Mouse (Mus musculus): Measurements from ENCODE around the gene A930017K11Rik. TPM values are rescaled to one million over a fixed set of nuclear protein-coding genes. Genes with fewer than 3 reads are reported as not detected.

The A930017K11Rik gene
- total and polyA plus RNA-seq, 3 experiments, result not detected

DNA sequence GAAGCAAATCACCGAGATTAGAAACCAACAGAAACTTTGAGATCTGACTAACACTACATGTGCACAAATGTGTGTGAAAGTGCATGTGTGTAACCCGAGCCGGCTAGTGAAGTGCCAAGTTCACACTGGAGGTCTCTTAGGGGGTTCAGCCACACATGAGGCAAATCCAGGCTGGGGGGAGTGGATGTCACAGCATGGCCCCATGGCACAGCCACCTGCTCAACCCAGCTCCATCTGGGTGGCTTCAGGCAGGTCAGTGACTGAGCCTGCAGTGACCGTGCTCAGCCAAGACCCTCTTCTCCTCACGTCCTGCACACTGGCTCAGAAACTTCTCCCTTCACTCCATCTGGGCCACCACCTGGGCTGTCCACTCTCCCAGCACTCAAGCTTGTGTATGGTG is 2.4 kb downstream of the A930017K11Rik start:
- Histone ChIP-seq H3K79me2 (replicated peaks; ENCODE audit: control insufficient read depth, extremely low read depth, insufficient read depth, poor library complexity, severe bottlenecking) (no peaks in the 10 kb centered on the region), H3K9me3 (replicated peaks; ENCODE audit: low read length) (no peaks in the 10 kb centered on the region), H3K4me2 (ENCODE audit: insufficient read depth, low read depth, poor library complexity, severe bottlenecking) (no peak overlapping the region), H3K4me3 (replicated peaks in 1 of 3; ENCODE audit: low read depth in 2 of 3, low read length in 2 of 3, poor library complexity in 1 of 3) (no peak overlapping the region), H3K36me3 (replicated peaks in 1 of 2; ENCODE audit: control insufficient read depth in 1 of 2, insufficient read depth in 1 of 2, low read length in 1 of 2) (no peaks in the 10 kb centered on the region), H3K9ac (ENCODE audit: insufficient read depth, low read depth) (no peak overlapping the region), H3K27me3 (replicated peaks) (peaks cover 69% of the 10 kb centered on the region), H3K27ac (ENCODE audit: insufficient read depth, low read depth) (no peak overlapping the region), H3K4me1 (ENCODE audit: control insufficient read depth in 1 of 2, insufficient read depth in 2 of 2) (peaks cover 2 to 3% of the 10 kb centered on the region in 2 experiments; a peak in 1 of 4 replicates)
- TF ChIP-seq USF2 (conservative IDR thresholded peaks at IDR 0.05; ENCODE audit: low read depth, low read length) (no peak), MAFK (IDR thresholded peaks at IDR 0.05; ENCODE audit: insufficient replicate concordance, low read length) (no peak), USF1 (IDR thresholded peaks at IDR 0.05; ENCODE audit: low read depth, low read length) (no peak), E2F4 (IDR thresholded peaks at IDR 0.05; ENCODE audit: insufficient replicate concordance, low read depth, low read length) (no peak), ZKSCAN1 (IDR thresholded peaks at IDR 0.05; ENCODE audit: borderline replicate concordance, low read depth, low read length) (no peak), TBP (conservative IDR thresholded peaks at IDR 0.05; ENCODE audit: low read depth, low read length) (no peak), MEF2A (IDR thresholded peaks at IDR 0.05; ENCODE audit: borderline replicate concordance, low read depth, low read length) (no peak), MXI1 (IDR thresholded peaks at IDR 0.05; ENCODE audit: low read depth, low read length) (no peak), UBTF (IDR thresholded peaks at IDR 0.05; ENCODE audit: low read depth, low read length) (no peak), JUN (IDR thresholded peaks at IDR 0.05; ENCODE audit: insufficient read depth, low read depth, low read length) (no peak), MAX (IDR thresholded peaks at IDR 0.05; ENCODE audit: low read length) (no peak), POLR2A (IDR thresholded peaks at IDR 0.05; ENCODE audit: low read depth, low read length) (no peak), IRF4 (IDR thresholded peaks at IDR 0.05; ENCODE audit: low read depth, low read length) (no peak), KAT2A (IDR thresholded peaks at IDR 0.05; ENCODE audit: insufficient replicate concordance, low read length) (no peak), POLR2AphosphoS2 (IDR thresholded peaks at IDR 0.05; ENCODE audit: low read depth, low read length) (no peak), ZNF384 (IDR thresholded peaks at IDR 0.05; ENCODE audit: low read depth, low read length) (no peak), MAZ (IDR thresholded peaks at IDR 0.05; ENCODE audit: low read depth, low read length) (no peak), CTCF (conservative IDR thresholded peaks at IDR 0.05 in 1 of 2, IDR thresholded peaks at IDR 0.05 in 1 of 2; ENCODE audit: low read depth in 2 of 2, low read length in 2 of 2) (no peak)
- in situ Hi-C loops (cut with MboI; ENCODE audit: low pct_ligation_motif_present, low pct_unique_long_range_greater_than_20kb, low sequenced_read_pairs) (no loop called here), dilution Hi-C loops (cut with MboI; ENCODE audit: extremely low pct_ligation_motif_present, extremely low pct_unique_long_range_greater_than_20kb, low sequenced_read_pairs) (no loop called here)
- DNase-seq (ENCODE audit: extremely low read depth), result no peak

DNA sequence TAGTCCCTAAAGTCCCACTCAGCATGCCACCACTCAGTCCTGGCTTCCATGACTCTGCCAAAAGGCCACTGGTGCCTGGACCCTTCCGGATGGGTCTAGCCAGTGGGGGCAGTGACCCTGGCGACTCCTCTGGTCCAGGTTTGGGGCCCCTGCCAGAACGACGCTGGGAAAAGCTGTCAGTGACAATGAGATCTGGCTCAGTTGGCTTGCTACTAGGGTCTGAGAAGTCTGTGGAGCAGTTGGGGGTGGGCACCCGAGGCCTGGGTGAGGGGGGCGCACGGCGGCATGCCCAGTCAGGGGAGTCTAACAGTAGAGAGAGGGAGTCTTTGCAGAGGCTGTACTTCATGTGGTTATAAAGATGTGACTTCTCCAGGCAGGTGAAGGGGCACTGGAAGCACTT is 4.3 kb downstream of the A930017K11Rik start:
- no peak for DNase-seq (ENCODE audit: extremely low read depth)
- H3K27ac ChIP-seq (ENCODE audit: insufficient read depth, low read depth), result no peak overlapping the region
- no peak overlapping the region for H3K4me2 ChIP-seq (ENCODE audit: insufficient read depth, low read depth, poor library complexity, severe bottlenecking)
- dilution Hi-C loops (cut with MboI; ENCODE audit: extremely low pct_ligation_motif_present, extremely low pct_unique_long_range_greater_than_20kb, low sequenced_read_pairs), result no loop called here
- no peaks in the 10 kb centered on the region for H3K79me2 ChIP-seq (replicated peaks; ENCODE audit: control insufficient read depth, extremely low read depth, insufficient read depth, poor library complexity, severe bottlenecking)
- no peaks in the 10 kb centered on the region for H3K36me3 ChIP-seq (replicated peaks in 1 of 2; ENCODE audit: control insufficient read depth in 1 of 2, insufficient read depth in 1 of 2, low read length in 1 of 2)
- TF ChIP-seq EP300 (IDR thresholded peaks at IDR 0.05; ENCODE audit: low read length), result no peak
- no peak for TF ChIP-seq TCF12 (IDR thresholded peaks at IDR 0.05; ENCODE audit: low read depth, low read length)
- TF ChIP-seq HCFC1 (IDR thresholded peaks at IDR 0.05; ENCODE audit: low read depth, low read length), result no peak
- no peak for TF ChIP-seq MAFK (IDR thresholded peaks at IDR 0.05; ENCODE audit: insufficient replicate concordance, low read length)
- no peak for TF ChIP-seq RAD21 (IDR thresholded peaks at IDR 0.05; ENCODE audit: low read depth, low read length)
- no peak for TF ChIP-seq ZNF384 (IDR thresholded peaks at IDR 0.05; ENCODE audit: low read depth, low read length)
- TF ChIP-seq E2F4 (IDR thresholded peaks at IDR 0.05; ENCODE audit: insufficient replicate concordance, low read depth, low read length), result no peak
- in situ Hi-C loops (cut with MboI; ENCODE audit: low pct_ligation_motif_present, low pct_unique_long_range_greater_than_20kb, low sequenced_read_pairs), result no loop called here
- peaks cover 2 to 7% of the 10 kb centered on the region in 2 experiments; a peak in 2 of 4 replicates for H3K4me1 ChIP-seq (ENCODE audit: control insufficient read depth in 1 of 2, insufficient read depth in 2 of 2)
- H3K9ac ChIP-seq (ENCODE audit: insufficient read depth, low read depth), result no peak overlapping the region
- no peaks in the 10 kb centered on the region for H3K9me3 ChIP-seq (replicated peaks; ENCODE audit: low read length)
- H3K27me3 ChIP-seq (replicated peaks), result peaks cover 62% of the 10 kb centered on the region
- no peak overlapping the region for H3K4me3 ChIP-seq (replicated peaks in 1 of 3; ENCODE audit: low read depth in 2 of 3, low read length in 2 of 3, poor library complexity in 1 of 3)

Measured in CH12.LX (cell line).